Comparison of ENCODE assay signal across 8 mouse cellular contexts in the genomic region with DNA sequence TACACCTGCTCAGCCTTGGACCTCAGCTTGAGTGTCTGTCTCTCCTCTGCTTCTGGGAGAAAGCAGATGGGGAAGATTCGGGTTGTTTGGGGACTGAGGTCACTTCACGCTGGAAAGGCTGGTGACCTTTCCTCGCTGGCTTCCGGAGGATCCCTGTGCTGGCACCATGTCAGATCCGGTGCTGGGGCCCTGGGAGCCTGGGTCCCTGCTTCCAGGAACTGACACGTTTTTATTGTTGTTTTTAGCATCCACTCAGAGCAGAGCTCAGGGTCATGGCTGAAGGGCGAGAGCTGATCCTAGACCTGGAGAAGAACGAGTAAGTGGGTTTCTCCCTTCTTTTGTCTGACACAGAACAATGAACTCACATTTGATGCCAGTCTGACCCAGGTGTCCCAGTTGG. TPM values are rescaled to one million over a fixed set of nuclear protein-coding genes. Genes with fewer than 3 reads are reported as not detected.
DNase-seq lines count a peak whose midpoint lies in the region; ATAC-seq lines count a peak whose summit lies in the region.

No protein-coding gene starts in this region.

- DNase-seq in adrenal gland, adult 2 months: peak; percentile 65
- DNase-seq in adrenal gland, adult 18-20 months (ENCODE audit: low spot score in 2 of 2): no peak
- DNase-seq in adrenal gland, postnatal 14 days: peak; percentile 67
- DNase-seq in heart, postnatal 10 days: peak; percentile 73 to 78
- no peak for DNase-seq in limb, embryonic 10.5 days (ENCODE audit: low spot score)
- no peak for DNase-seq in left cerebral cortex, adult 8-10 months (ENCODE audit: low spot score in 2 of 2)

- H3K4me3 ChIP-seq in limb, embryonic 10.5 days: no peak overlapping the region

- no peaks in the 10 kb centered on the region for H3K27me3 ChIP-seq in limb, embryonic 10.5 days (ENCODE audit: low read depth, poor library complexity, severe bottlenecking)

- no peaks in the 10 kb centered on the region for H3K9me3 ChIP-seq in limb, embryonic 10.5 days (replicated peaks)

- ATAC-seq in granulocyte monocyte progenitor cell, adult 5-6 weeks (replicated peaks; ENCODE audit: poor library complexity, severe bottlenecking): no peak
- no peak for ATAC-seq in megakaryocyte-erythroid progenitor cell, adult 5-6 weeks (replicated peaks; ENCODE audit: low FRiP score, low TSS enrichment, poor library complexity, severe bottlenecking)

- WGBS in limb, embryonic 10.5 days: 74% methylated on average over 8 of the region's 8 CpGs

- H3K27ac ChIP-seq in limb, embryonic 10.5 days: peak overlapping the region; percentile 71

- peaks cover 29% of the 10 kb centered on the region for H3K36me3 ChIP-seq in limb, embryonic 10.5 days

- intact Hi-C loops in heart, postnatal 10 days (cut with DNase I): loop anchor here (5.0 kb wide), 1 partner anchor 48 kb away; no protein-coding TSS in a partner anchor

- peaks cover 42% of the 10 kb centered on the region for H3K4me1 ChIP-seq in limb, embryonic 10.5 days

RNA-seq across cellular contexts. Expression of gene Adam19, which starts 9.0 kb away (rescaled TPM):
- 1 to 10 TPM; 2.6 to 6.7 TPM for total RNA-seq in adrenal gland, adult 2 months (2021)
- polyA plus RNA-seq in adrenal gland, adult 2 months (2012; rRNA removed): 2.9 and 3.8 TPM in 2 replicates
- total RNA-seq in adrenal gland, adult 18-20 months (2021): 1 to 10 TPM; 1.5 to 3.5 TPM
- 10.7 and 13.2 TPM in 2 replicates for total RNA-seq in adrenal gland, postnatal 14 days (2021)
- 100 to 1,000 TPM; 115 to 153 TPM for total RNA-seq in heart, postnatal 10 days (2021)
- 10.8 and 14.4 TPM in 2 replicates for polyA plus RNA-seq in limb, embryonic 10.5 days (2016; fragmentation: Nextera tagmentation; extraction: Ambion mirVana)
- 0.19 TPM in 1 of 2 replicates, not detected in the other for total RNA-seq in granulocyte monocyte progenitor cell, adult 5-6 weeks (2014; fragmentation: Nextera tagmentation)
- 0.26 and 0.43 TPM in 2 replicates for total RNA-seq in granulocyte monocyte progenitor cell, adult 5-6 weeks (2017)
- total RNA-seq in megakaryocyte-erythroid progenitor cell, adult 5-6 weeks (2014; fragmentation: Nextera tagmentation): 0.20 and 0.92 TPM in 2 replicates
- not detected in 2 replicates for total RNA-seq in megakaryocyte-erythroid progenitor cell, adult 5-6 weeks (2017)
- 10 to 100 TPM; 10.6 to 13.0 (median 10.9) TPM for total RNA-seq in left cerebral cortex, adult 8-10 months (2022)

RNA-seq across cellular contexts. Expression of gene Gm12166, which starts 12.6 kb away (rescaled TPM):
- total RNA-seq in adrenal gland, adult 2 months (2021): 1 to 10 TPM in 1 of 2 experiments, under 1 TPM in 1; 0.92 to 3.5 TPM
- 7.5 and 14.5 TPM in 2 replicates for polyA plus RNA-seq in adrenal gland, adult 2 months (2012; rRNA removed)
- total RNA-seq in adrenal gland, adult 18-20 months (2021): 1 to 10 TPM; 3.1 to 3.3 TPM
- total RNA-seq in adrenal gland, postnatal 14 days (2021): 0.86 and 4.1 TPM in 2 replicates
- total RNA-seq in heart, postnatal 10 days (2021): 1 to 10 TPM; 2.5 to 3.4 TPM
- polyA plus RNA-seq in limb, embryonic 10.5 days (2016; fragmentation: Nextera tagmentation; extraction: Ambion mirVana): 2.9 and 4.7 TPM in 2 replicates
- 9.0 and 11.9 TPM in 2 replicates for total RNA-seq in granulocyte monocyte progenitor cell, adult 5-6 weeks (2014; fragmentation: Nextera tagmentation)
- 20.7 and 35.7 TPM in 2 replicates for total RNA-seq in granulocyte monocyte progenitor cell, adult 5-6 weeks (2017)
- total RNA-seq in megakaryocyte-erythroid progenitor cell, adult 5-6 weeks (2014; fragmentation: Nextera tagmentation): 8.4 TPM in 1 of 2 replicates, not detected in the other
- 7.6 and 8.1 TPM in 2 replicates for total RNA-seq in megakaryocyte-erythroid progenitor cell, adult 5-6 weeks (2017)
- 1 to 10 TPM; 2.8 to 5.4 (median 3.2) TPM for total RNA-seq in left cerebral cortex, adult 8-10 months (2022)

Comparison
In these comparisons a context has a peak if more than half of its experiments do, and no peak if none do; other contexts are left out.
1. DNase-seq: peak in adrenal gland, adult 2 months (single experiment), adrenal gland, postnatal 14 days (single experiment) and heart, postnatal 10 days (2 of 2); none in adrenal gland, adult 18-20 months (0 of 2), limb, embryonic 10.5 days (single experiment) and left cerebral cortex, adult 8-10 months (0 of 2).